Mouse (Mus musculus) adrenal gland, adult 2 months (tissue): ENCODE measurements around the gene Klhdc10. TPM values are rescaled to one million over a fixed set of nuclear protein-coding genes. Genes with fewer than 3 reads are reported as not detected.
"Not testable (repeated sequence)": the region's sequence is repeated elsewhere in the genome, so short reads cannot be mapped to it uniquely, and the experiment has no call there.

Source experiments
- DNase-seq: peaks from one replicate; pipeline ENCODE4 v3.0.0; 2021
- long read RNA-seq: library from polyadenylated mRNA; stranded (forward); transcript quantifications from one replicate; pipeline ENCODE4 v2.0.0, GENCODE M21; 2021
- polyA plus RNA-seq: library from polyadenylated mRNA; depleted of rRNA; stranded (reverse); fragments of >200 nt; gene quantifications from 2 replicates; pipeline ENCODE4 v1.2.3, GENCODE M21; 2012; rRNA removed
- total RNA-seq, 2 experiments: library from RNA; stranded (reverse); gene quantifications; 2 replicates each; pipeline ENCODE4 v1.2.3; 2021

Klhdc10 gene
- 10 to 100 TPM; 57.8 to 75.6 TPM for total RNA-seq
- 14.1 and 15.7 TPM in 2 replicates for polyA plus RNA-seq
- long read RNA-seq, full-length matches to known transcripts, result 21 of 22 reads
- long read RNA-seq, partial matches to known transcripts, result 0 of 22 reads
- long read RNA-seq, other reads (novel, unspliced or antisense), result 1 of 22 reads

GRCm38 (mm10) chr6:30401308-30402015 is at the start of gene Klhdc10:
Gene Klhdc10 (plus strand): TSS chr6:30401868.
- peak; percentile 100 for DNase-seq

GRCm38 (mm10) chr6:30352762-30353161 is 48.9 kb upstream of the Klhdc10 start:
- DNase-seq, result no peak

- peak; percentile 79 for DNase-seq
Measured at GRCm38 (mm10) chr6:30353661-30354060, 48.0 kb upstream of the Klhdc10 start.

DNA sequence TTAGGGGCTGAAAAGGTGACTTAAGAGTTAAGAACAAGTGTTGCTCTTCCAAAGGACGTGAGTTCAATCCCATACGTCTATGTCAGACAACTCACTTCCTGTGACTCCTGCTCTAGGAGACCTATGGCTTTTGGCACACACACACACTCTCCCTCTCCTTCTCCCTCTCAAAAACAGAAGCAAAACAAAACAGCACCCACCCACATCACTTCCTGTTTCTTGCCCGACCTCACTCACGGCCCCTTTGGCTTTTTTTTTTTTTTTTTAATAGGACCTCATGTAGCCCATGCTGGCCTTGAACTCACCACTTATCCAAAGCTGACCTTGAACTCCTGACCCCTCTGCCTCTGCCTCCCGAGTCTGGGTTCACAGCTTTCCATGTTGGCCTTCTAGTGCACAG is 46.9 kb upstream of the Klhdc10 start:
- peak; percentile 18 for DNase-seq

DNA sequence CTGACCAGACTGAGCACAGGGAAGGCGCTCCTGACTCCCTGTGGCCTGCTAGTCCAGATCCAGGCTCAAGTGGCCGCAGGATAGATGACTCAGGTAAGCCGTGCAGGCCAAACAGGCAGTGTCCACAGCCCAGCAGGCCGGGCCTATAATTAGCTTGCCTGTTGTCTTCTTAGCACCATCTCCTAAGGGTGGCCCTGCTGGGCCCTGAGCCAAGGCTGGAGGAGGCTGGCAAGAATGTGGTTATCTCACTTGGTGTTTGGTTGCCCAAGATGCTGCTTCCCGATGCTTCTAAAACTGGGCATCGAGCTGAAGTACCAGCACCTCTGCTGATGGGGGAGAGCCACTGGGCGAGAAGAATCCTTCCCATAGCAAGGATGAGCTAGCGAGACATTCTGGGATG is 46.0 kb upstream of the Klhdc10 start:
- no peak for DNase-seq

DNA sequence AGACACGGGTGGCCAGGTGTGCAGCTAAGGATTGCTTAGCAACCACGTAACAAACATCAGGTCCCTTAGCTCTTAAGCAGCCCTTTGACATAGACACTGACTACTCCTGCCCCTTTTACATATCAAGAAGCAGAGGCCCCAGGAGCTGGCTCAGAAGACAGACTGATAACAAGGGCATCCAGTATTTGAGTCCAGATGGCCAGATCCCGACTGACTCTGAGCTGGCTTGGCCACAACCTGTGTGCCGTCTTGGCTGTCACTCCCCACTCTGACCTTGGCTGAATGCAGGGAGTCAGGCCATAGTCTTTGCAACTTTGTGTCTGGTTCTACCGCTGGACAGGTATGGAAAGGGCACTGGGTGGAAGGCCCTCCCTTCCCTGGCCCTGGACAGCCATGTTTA is 45.5 kb upstream of the Klhdc10 start:
- DNase-seq, result peak; percentile 58

- DNase-seq, result peak; percentile 82
Measured at GRCm38 (mm10) chr6:30356680-30357079, 45.0 kb upstream of the Klhdc10 start.

DNA sequence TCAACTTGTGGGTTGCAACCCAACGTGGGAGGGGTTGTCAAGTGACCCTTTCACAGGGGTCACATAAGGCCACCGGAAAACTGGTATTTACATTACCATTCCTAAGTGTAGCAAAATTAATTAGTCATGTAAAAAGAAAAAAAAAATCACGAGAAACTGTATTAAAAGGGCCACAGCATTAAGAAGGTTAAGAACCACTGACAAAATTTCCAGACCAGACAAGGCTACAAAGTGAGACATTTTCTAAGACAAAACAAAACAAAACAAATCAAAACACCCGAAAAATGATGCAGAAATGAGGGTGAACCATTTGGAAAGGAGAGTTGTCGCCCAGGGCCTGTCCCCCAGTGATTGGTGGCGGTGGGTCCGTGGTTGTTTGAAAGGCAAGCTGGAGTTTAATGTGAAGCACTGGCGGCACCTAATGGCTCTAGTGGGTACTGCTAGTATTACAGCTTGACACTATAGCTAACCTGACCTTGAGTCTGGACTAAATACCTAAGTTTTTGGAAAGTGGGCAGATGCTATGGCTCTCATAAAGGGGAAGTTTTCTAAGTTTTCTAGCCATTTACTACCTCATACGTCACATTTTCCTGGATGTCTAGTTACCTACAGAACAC is 44.0 kb upstream of the Klhdc10 start:
- peak; percentile 75 for DNase-seq

DNA sequence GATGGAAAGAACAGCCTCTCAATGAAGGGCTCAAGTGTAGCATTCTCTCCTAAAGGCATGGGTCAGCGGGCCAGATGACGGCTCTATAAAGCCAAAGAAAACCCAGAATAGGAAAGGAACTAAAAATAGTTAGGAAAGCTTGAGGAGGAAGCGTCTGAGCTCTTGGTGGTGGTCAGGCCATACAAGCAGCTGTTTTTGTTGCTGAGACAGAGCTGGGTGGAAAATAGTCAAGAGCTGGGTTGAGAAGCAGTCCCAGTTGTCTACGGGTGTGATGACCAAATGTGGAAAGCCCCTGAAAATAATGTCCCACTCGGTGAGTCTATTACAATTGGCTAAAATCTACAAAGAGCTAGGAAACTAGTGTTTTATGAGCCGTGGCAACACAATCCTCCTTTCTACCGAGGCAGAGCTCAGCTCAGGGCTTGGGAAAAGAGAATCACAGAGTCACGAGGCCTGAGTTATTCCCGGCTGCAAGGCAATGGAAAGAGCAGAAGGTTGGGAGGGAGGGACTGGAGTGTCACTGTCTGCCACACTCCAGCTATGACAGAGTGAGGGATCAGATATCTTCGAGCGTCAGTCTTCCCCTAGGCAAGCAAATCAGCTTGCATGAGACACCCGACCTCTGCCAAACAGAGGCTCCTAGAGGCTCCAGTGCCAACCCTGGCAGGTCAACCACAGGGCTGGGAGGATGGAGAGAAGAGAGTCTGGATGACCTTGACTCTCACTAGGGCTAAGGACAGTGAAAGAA is 41.7 kb upstream of the Klhdc10 start:
- no peak for DNase-seq

DNA sequence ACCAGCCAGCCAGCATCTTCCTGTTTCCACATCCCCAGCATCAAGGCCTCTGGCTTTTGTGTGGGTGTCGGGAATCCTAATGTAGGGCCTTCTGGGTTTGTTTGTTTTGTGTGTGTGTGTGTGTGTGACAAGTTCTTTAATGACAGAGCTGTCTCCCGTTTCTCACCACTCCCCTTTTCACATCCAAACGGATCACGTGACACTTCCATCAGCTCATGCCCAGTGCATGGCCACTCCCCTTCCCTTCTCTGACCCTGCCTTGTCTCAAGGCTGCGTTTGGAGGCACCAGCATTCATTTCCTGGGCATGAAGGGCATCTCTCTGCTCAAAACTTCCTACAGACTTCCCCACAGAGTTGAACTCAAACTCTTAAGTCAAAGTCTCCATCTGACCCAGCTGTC is 37.9 kb upstream of the Klhdc10 start:
- no peak for DNase-seq

DNA sequence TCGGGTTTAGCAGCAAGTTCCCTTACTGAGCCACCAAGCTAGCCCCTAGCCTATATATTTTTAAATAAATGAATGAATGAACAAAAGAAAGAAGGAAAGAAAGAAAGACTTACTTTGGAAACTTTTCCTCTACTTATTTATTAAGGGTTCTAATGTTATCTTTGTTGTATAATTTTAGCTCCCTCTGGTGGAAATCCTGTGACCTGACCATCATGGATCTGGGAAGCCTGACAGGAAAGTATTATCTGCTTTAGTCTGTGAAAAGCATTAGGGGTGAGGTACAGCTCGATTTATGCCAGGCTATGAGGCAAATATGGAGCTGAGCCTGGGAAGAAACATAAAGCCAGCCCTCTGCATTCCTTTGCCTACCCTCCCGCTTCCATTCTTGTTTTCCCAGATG is 32.4 kb upstream of the Klhdc10 start:
- DNase-seq, result no peak

DNA sequence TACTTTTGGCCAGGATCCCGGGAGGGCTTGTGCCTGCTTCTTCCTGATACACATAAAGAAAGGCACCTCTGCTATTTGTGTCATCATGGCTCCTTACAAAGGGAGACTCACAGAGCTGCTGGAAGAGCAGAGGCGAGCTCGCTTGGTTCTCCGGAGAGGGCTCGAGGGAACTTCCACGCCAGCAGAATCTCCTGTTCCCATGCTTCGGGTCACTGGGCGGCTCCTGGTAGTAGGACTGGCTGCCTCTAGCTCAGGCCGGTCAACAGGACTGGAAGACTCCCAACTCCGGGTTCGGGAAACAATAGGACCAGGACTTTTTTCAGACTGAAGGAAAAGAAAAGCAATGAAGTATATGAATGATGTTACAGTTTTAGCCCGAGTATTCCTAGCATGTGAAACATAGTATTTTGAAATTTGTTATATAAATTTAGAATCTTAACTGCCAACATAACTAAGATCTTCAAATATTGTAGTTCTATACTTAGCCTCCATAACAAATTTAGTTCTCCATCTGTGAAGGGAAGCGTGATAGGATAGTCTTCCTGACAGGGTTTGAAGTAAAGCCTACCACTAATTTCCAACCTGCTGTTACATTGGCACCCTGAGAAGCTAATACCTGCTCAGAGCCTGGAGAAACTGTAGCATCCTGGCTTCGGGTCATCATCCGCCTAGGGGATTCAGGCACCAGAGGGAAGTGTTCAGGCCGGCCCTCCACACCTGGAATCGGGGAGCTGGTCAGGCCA is 28.9 kb upstream of the Klhdc10 start:
- DNase-seq, result no peak

GRCm38 (mm10) chr6:30374731-30375510 is 26.7 kb upstream of the Klhdc10 start:
- DNase-seq, result peak; percentile 72

- DNase-seq, result peak; percentile 36
Measured at GRCm38 (mm10) chr6:30375791-30376190, 25.9 kb upstream of the Klhdc10 start.

DNA sequence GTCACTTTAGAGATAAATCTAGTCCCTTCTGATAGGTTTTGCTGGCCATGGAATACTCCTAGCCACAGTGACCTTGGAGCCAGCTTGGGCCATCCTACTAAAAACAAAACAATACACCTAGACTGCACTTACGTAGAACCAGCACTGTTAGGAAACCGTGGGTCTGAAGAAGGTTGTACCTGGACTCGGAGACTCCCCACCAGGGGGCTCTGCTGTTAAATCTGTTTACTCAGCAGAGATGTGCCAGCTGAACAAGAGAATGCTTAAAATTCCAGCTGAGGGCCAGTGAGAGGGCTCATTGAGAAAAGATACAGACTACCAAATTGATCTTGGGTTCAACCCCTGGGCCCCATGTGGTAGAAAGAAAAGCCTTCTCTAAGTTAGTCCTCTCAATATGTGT is 20.6 kb upstream of the Klhdc10 start:
- DNase-seq, result no peak

DNA sequence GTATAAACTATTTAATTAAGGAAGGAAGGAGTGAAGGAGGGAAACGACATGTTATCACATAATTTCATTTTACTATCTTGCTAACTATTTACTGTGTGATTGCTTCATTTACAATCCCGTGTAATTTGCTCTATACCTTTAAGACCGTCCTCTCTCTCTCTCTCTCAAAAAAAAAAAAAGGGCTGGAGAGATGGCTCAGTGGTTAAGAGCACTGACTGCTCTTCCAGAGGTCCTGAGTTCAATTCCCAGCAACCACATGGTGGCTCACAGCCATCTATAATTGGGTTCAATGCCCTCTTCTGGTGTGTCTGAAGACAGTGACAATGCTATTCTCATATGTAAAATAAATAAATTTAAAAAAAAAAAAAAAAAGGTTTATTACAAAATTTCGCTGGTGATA is 11.4 kb upstream of the Klhdc10 start:
- DNase-seq, result not testable (repeated sequence)

DNA sequence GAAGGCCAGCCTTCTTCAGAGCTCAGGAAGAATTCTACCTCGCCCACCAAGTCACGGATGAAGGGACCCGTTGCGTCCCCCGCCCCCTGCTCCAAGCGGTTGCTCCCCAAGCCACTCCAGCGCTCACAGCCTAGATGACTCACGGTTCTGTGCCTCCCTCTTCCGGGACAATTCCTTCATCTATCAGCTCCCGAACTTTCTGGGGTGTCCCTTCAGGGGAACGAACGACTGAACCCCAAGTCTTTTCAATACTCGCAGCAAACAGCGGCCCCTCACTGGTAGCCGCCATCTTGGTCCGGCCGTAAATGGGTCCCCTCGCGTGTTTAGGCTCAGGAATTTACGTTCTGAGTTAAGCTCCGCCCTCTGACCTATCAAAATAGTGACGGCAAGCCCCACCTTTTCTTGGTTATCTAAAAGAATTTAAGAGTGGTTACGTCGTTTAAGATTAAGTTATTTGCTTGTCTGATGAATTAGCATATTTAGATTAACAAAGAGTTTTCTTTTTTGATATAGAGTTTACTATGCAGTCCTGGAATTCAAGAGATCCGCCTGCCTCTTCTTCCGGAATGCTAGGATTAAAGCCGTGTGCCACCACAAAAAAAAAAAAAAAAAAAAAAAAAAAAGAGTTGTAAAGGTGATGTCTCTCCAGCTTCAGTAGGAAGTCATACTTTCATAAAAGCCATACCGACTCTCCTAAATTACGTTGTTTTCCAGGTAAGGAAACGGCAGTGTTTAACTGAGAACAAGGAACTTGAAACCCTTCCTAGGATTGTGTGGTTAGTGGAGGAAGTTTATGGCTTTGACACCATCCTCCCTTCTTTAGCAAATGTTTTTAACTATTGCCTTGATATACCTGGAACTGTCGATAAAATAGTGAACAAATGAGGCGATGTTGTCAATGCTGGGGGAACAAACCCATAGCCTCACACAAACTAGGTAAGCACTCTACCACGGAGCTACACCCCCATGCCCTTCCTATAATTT is 10.7 kb upstream of the Klhdc10 start, which contains the start of gene Zc3hc1:
Zc3hc1 (minus strand) TSS at position 315 of the 984 bp plus-strand sequence.
- peak; percentile 88 for DNase-seq

- no peak for DNase-seq
Measured at GRCm38 (mm10) chr6:30391996-30392395, 9.7 kb upstream of the Klhdc10 start.

DNA sequence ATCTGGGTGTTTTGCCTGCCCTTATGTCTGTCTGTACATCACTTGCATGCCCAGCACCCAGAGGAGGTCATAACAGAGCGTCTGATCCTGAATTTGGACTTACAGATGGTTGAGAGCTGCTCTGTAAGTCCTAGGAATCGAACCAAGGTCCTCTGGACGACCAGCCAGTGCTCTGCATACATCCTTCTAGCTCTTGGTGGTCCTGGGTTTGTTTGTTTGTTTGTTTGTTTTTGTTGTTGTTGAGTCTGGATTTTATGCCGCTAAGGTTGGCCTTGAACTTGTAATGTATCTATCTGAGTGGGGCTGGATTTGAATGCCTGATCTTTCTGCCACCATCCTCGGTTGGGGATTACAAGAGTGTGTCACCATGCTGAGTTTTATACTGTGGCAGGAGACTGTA is 1.5 kb upstream of the Klhdc10 start:
- DNase-seq, result no peak

- no peak for DNase-seq
Measured at GRCm38 (mm10) chr6:30400716-30401115, 952 bp upstream of the Klhdc10 start.
